Mouse (Mus musculus) cerebellum, adult 9-11 months (tissue): Measurements from ENCODE around the gene Ube4a.

Experiments used
- DNase-seq: peaks from one replicate; pipeline ENCODE4 v3.0.0; 2022

The Ube4a gene

GRCm38 (mm10) chr9:44892664-44893063 is 72.7 kb downstream of the Ube4a start:
- no peak for DNase-seq

- DNase-seq, result no peak
Observed at GRCm38 (mm10) chr9:44891210-44891609, 74.2 kb downstream of the Ube4a start.

- no peak for DNase-seq
Observed at GRCm38 (mm10) chr9:44890122-44890521, 75.3 kb downstream of the Ube4a start.

- no peak for DNase-seq
Observed at GRCm38 (mm10) chr9:44888114-44888624, 77.2 kb downstream of the Ube4a start.

- DNase-seq, result peak; percentile 58
Observed at GRCm38 (mm10) chr9:44882981-44883569, 82.3 kb downstream of the Ube4a start.

- DNase-seq, result peak; percentile 76
Observed at GRCm38 (mm10) chr9:44882436-44882980, 82.9 kb downstream of the Ube4a start.

GRCm38 (mm10) chr9:44881941-44882435 is 83.4 kb downstream of the Ube4a start:
- peak; percentile 88 for DNase-seq

GRCm38 (mm10) chr9:44881221-44881871 is 84.1 kb downstream of the Ube4a start, which contains the start of gene Kmt2a:
Gene Kmt2a (minus strand): TSS chr9:44881296.
- peak; percentile 98 for DNase-seq

- DNase-seq, result peak; percentile 80
Observed at GRCm38 (mm10) chr9:44880309-44881081, 84.9 kb downstream of the Ube4a start.

GRCm38 (mm10) chr9:44879694-44880271 is 85.6 kb downstream of the Ube4a start:
- DNase-seq, result peak; percentile 60

- DNase-seq, result peak; percentile 30
Observed at GRCm38 (mm10) chr9:44878776-44879500, 86.5 kb downstream of the Ube4a start.

GRCm38 (mm10) chr9:44877686-44878085 is 87.7 kb downstream of the Ube4a start:
- no peak for DNase-seq

- no peak for DNase-seq
Observed at GRCm38 (mm10) chr9:44875476-44875875, 89.9 kb downstream of the Ube4a start.

GRCm38 (mm10) chr9:44874198-44874597 is 91.2 kb downstream of the Ube4a start:
- no peak for DNase-seq

- no peak for DNase-seq
Observed at GRCm38 (mm10) chr9:44873665-44874064, 91.7 kb downstream of the Ube4a start.
